Mouse (Mus musculus) stomach, postnatal 0 days (tissue): ENCODE data around the gene Slc7a14. TPM values are rescaled to one million over a fixed set of nuclear protein-coding genes. Genes with fewer than 3 reads are reported as not detected.

Experiments
- ATAC-seq: fragments of 200-750 bp; cut with Nextera tagmentation; 2 replicates; pipeline ENCODE4 v1.8.0; 2017; ENCODE audit not compliant: low FRiP score, low TSS enrichment
- DNase-seq: peaks from one replicate; pipeline ENCODE4 v3.0.0-alpha.2; 2016; ENCODE audit warnings: low spot score
- H3K27ac ChIP-seq: fragments of 300-500 bp; sonication (generic); replicated peaks from 2 replicates; pipeline ENCODE4 v1.5.1; 2014; ENCODE audit warnings: mild to moderate bottlenecking, control low read depth
- H3K27me3 ChIP-seq: fragments of 300-500 bp; sonication (generic); 2 replicates; pipeline ENCODE4 v1.6.1; 2014; ENCODE audit warnings: low read length; ENCODE audit not compliant: control insufficient read depth, insufficient read depth
- H3K36me3 ChIP-seq: fragments of 300-500 bp; sonication (generic); 2 replicates; pipeline ENCODE4 v1.6.1; 2014; ENCODE audit warnings: low read length, mixed read lengths; ENCODE audit not compliant: control insufficient read depth, insufficient read depth
- H3K4me1 ChIP-seq: fragments of 300-500 bp; sonication (generic); replicated peaks from 2 replicates; pipeline ENCODE4 v1.6.1; 2014; ENCODE audit warnings: antibody characterized with exemption; ENCODE audit not compliant: control insufficient read depth, insufficient read depth
- H3K4me2 ChIP-seq: fragments of 300-500 bp; sonication (generic); replicated peaks from 2 replicates; pipeline ENCODE4 v1.6.1; 2014; ENCODE audit warnings: low read depth, mild to moderate bottlenecking, control low read depth, moderate library complexity
- H3K4me3 ChIP-seq: fragments of 300-500 bp; sonication (generic); 2 replicates; pipeline ENCODE4 v1.5.1; 2014; ENCODE audit warnings: low read depth, low read length, control low read depth
- H3K9ac ChIP-seq: fragments of 300-500 bp; sonication (generic); 2 replicates; pipeline ENCODE4 v1.6.1; 2014; ENCODE audit warnings: mild to moderate bottlenecking, low read length, control low read depth, mixed read lengths
- H3K9me3 ChIP-seq: fragments of 300-500 bp; sonication (generic); 2 replicates; pipeline ENCODE4 v1.6.1; 2016; ENCODE audit warnings: low read length; ENCODE audit not compliant: control insufficient read depth
- CTCF ChIP-seq: IDR thresholded peaks from 2 replicates; pipeline ENCODE4 v1.5.1; 2016; ENCODE audit warnings: antibody characterized with exemption, low read depth, mild to moderate bottlenecking, moderate library complexity
- EP300 ChIP-seq: optimal IDR thresholded peaks from 2 replicates; pipeline ENCODE3; 2016; ENCODE audit warnings: antibody characterized with exemption
- WGBS: fragments of 180-500 bp; shearing (Covaris S2); extraction: QIAGEN DNeasy Blood & Tissue Kit; methylation state at CpG from one replicate; pipeline ENCODE4 v1.1.7; 2014; 5-methylcytosine and 5-hydroxymethylcytosine counted together
- polyA plus RNA-seq: library from polyadenylated mRNA; unstranded; fragments of >200 nt; fragmentation: Nextera tagmentation; extraction: Ambion mirVana; gene quantifications from 2 replicates; pipeline ENCODE4 v1.2.1, GENCODE M21; 2015

Slc7a14 gene
- polyA plus RNA-seq, 1 experiment from 2014 or later: 0.55 TPM

DNA sequence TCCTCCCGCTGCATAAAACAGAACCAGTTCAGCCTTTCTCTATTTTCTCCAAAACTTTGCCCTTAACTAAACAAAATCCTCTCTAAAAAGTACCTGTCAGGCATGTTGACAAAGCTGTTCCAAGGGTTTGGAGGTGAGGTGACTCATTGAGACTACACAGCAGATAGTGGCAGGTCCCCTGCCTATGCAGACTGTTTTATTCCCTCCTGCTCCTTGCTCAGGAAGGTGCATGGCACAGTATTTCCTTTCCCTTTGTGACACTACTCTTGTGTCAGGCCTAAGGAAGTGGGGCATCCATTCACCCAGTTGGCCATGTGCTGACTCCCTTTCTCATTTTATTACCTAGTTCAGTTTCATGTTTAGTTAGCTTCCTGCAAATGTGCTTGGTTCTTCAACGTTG is 42.3 kb downstream of the Slc7a14 start:
- TF ChIP-seq EP300: no peak
- TF ChIP-seq CTCF: no peak
- H3K4me3 ChIP-seq: no peak overlapping the region
- H3K36me3 ChIP-seq: no peaks in the 10 kb centered on the region
- H3K4me2 ChIP-seq: no peak overlapping the region
- H3K9ac ChIP-seq: no peak overlapping the region
- H3K9me3 ChIP-seq: no peaks in the 10 kb centered on the region
- DNase-seq: no peak
- no peak overlapping the region for H3K27ac ChIP-seq
- WGBS: 47% methylated on average over 2 of the region's 2 CpGs
- ATAC-seq: 0 out of 2 replicates have a peak, but pooled peaks have one; percentile 56
- no peaks in the 10 kb centered on the region for H3K27me3 ChIP-seq
- H3K4me1 ChIP-seq: no peaks in the 10 kb centered on the region

DNA sequence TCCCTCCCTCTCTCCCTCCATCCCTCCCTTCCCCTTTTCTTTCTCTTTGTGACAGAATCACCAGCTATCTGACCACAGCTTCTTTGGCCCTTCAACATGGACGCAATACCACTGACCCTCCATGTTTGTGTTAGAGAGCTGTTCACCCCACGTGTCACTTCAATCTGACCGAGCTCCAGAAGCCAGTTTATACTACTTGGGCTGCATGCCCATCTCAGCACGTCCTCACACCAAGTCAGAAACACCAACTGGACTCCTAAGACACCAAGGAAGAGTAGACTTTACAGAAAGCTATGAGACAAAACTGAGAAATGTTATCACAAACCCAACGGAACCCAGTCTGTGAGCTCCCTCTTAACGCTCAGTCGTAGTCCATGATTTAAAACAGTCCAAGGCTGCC is 43.2 kb downstream of the Slc7a14 start:
- no peak for ATAC-seq
- Histone ChIP-seq H3K4me2 (no peak overlapping the region), H3K9ac (no peak overlapping the region), H3K27ac (no peak overlapping the region), H3K4me1 (no peaks in the 10 kb centered on the region), H3K27me3 (no peaks in the 10 kb centered on the region), H3K9me3 (no peaks in the 10 kb centered on the region), H3K4me3 (no peak overlapping the region), H3K36me3 (no peaks in the 10 kb centered on the region)
- DNase-seq: no peak
- 85% methylated on average over 7 of the region's 7 CpGs for WGBS
- TF ChIP-seq EP300 (no peak), CTCF (no peak)

DNA sequence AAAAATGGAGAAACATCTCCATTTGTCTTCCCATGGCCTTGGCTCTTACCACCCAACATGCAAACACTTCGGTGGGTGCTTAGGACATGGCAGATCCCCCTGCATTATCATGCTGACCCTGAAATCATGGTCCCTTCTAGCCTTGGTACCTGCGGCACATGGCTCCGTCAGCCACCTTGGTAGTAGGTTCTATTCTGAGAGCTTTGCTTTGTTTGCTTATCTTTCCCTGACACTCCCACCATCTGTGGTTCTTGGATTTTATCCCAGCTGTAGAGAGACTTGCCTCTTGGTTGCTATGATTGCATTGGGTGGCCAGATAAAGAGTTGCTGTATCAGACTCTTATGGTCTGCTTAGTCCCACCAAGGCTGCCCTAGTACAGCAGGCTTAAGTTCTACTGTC is 46.6 kb downstream of the Slc7a14 start:
- Histone ChIP-seq H3K4me2 (no peak overlapping the region), H3K9ac (no peak overlapping the region), H3K27ac (no peak overlapping the region), H3K27me3 (no peaks in the 10 kb centered on the region), H3K9me3 (no peaks in the 10 kb centered on the region), H3K36me3 (no peaks in the 10 kb centered on the region), H3K4me3 (no peak overlapping the region), H3K4me1 (no peaks in the 10 kb centered on the region)
- TF ChIP-seq EP300 (no peak), CTCF (no peak)
- DNase-seq: peak; percentile 17
- 84% methylated on average over 3 of the region's 3 CpGs for WGBS
- 0 out of 2 replicates have a peak, but pooled peaks have one; percentile 29 for ATAC-seq

DNA sequence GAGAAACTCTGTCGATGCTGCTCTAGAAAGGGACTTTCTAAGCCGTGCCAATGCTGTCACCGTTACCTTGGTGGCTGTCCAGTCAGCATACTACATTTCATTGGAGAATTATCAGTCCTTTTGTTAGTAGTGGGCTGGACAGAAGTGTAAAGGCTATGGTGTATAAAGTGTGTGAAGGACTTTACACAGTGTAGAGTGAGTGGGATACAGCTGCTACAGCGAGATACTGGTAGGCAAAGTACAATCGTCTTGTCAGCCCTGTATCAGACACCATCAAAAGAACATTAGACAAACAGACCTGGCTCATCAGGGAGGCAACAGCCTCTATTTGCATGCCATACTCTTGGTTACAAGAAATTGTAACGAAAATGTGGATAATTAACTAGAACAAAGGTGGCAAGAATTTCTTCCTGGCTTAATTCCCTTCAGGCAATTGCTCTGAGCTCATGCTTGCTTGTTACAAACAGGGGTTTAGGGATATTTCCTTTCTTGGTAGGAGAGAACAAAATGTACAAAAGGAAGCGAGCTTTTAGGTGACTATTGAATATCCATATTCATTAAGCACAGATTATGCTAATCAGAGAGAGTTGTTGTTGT is 48.7 kb downstream of the Slc7a14 start:
- Histone ChIP-seq H3K27me3 (no peaks in the 10 kb centered on the region), H3K27ac (no peak overlapping the region), H3K4me3 (no peak overlapping the region), H3K9me3 (no peaks in the 10 kb centered on the region), H3K36me3 (no peaks in the 10 kb centered on the region), H3K4me2 (no peak overlapping the region), H3K9ac (no peak overlapping the region), H3K4me1 (no peaks in the 10 kb centered on the region)
- TF ChIP-seq EP300 (no peak), CTCF (no peak)
- no peak for DNase-seq
- no peak for ATAC-seq
- WGBS: 72% methylated on average over 7 of the region's 7 CpGs

DNA sequence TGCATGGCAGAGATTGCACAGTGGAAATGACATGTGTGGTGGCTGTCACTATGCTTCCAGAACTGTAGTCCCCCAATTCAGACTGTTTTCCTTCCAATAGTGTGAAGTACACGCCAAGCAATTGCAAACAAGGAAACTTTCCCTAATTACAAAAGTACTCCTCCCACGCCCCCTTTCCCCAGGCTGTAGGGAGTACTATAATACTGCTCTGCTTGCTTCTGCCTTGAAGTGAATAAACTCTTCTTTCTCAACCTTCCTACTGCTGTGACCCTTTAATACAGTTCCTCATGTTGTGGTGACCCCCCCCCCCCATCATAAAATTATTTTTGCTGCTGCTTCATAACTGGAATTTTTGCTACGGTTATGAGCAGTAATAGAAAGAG is 49.2 kb downstream of the Slc7a14 start:
- DNase-seq: no peak
- no peak for TF ChIP-seq EP300
- TF ChIP-seq CTCF: no peak
- Histone ChIP-seq H3K4me2 (no peak overlapping the region), H3K27ac (no peak overlapping the region), H3K27me3 (no peaks in the 10 kb centered on the region), H3K4me1 (no peaks in the 10 kb centered on the region), H3K9me3 (no peaks in the 10 kb centered on the region), H3K36me3 (no peaks in the 10 kb centered on the region), H3K4me3 (no peak overlapping the region), H3K9ac (no peak overlapping the region)
- 42% methylated on average over 3 of the region's 3 CpGs for WGBS
- ATAC-seq: peak; percentile 54

DNA sequence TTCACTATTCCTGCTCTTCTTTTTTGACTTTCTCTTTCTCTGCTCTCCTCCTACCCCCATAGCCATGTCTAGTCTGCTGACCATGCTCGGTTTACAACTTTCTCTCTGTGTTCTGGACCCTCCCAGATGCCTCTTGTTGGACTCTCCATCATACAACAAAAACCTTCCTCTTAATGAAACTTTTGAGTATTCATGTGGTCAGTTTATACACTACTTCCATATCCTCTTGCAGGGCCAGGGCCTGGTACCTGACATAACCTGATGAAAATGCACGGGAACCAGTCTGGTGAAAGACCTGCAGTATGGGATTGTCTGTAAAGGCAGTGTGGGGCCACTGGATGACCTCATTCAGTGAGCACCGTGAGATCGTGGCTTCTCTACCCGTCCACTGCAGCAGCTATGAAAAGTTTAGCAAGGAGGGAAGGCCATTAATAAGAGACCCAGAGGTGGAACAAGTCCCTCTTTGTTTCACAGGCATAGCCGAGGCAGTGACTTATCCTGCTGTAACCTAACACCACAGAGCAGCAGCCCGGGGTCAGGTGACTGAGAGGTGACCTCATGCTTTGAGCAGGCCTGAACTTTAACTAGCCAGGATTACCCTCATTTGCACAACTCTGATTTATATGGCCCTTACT is 49.7 kb downstream of the Slc7a14 start:
- no peaks in the 10 kb centered on the region for H3K9me3 ChIP-seq
- TF ChIP-seq EP300 (no peak), CTCF (no peak)
- ATAC-seq (peak; percentile 92), DNase-seq (peak; percentile 74)
- 17% methylated on average over 7 of the region's 7 CpGs for WGBS
- H3K9ac ChIP-seq: no peak overlapping the region
- no peaks in the 10 kb centered on the region for H3K27me3 ChIP-seq
- no peak overlapping the region for H3K4me3 ChIP-seq
- no peaks in the 10 kb centered on the region for H3K36me3 ChIP-seq
- no peak overlapping the region for H3K4me2 ChIP-seq
- no peaks in the 10 kb centered on the region for H3K4me1 ChIP-seq
- 0 out of 2 replicates have a peak overlapping the region, but pooled peaks have one; percentile 8 for H3K27ac ChIP-seq
